Mouse (Mus musculus) neutrophil, adult 65 days (primary cell): ENCODE results near the gene Sac3d1. TPM values are rescaled to one million over a fixed set of nuclear protein-coding genes. Genes with fewer than 3 reads are reported as not detected.

Experiments used
- total RNA-seq: library from RNA; stranded (reverse); gene quantifications from 2 replicates; pipeline ENCODE4 v1.2.4, GENCODE M21; 2023

Sac3d1 gene
- 3.4 and 3.6 TPM in 2 replicates for total RNA-seq

GRCm38 (mm10) chr19:6117986-6118676, at the start of gene Sac3d1:
Gene Sac3d1, minus strand, starts transcription at chr19:6118650.

GRCm38 (mm10) chr19:6141394-6141749, 22.9 kb upstream of the Sac3d1 start, which contains the start of gene Arl2:
Gene Arl2, minus strand, starts transcription at chr19:6141548.

GRCm38 (mm10) chr19:6140678-6141393, 22.4 kb upstream of the Sac3d1 start, which contains the start of gene Batf2:
Gene Batf2, plus strand, starts transcription at chr19:6140983.

DNA sequence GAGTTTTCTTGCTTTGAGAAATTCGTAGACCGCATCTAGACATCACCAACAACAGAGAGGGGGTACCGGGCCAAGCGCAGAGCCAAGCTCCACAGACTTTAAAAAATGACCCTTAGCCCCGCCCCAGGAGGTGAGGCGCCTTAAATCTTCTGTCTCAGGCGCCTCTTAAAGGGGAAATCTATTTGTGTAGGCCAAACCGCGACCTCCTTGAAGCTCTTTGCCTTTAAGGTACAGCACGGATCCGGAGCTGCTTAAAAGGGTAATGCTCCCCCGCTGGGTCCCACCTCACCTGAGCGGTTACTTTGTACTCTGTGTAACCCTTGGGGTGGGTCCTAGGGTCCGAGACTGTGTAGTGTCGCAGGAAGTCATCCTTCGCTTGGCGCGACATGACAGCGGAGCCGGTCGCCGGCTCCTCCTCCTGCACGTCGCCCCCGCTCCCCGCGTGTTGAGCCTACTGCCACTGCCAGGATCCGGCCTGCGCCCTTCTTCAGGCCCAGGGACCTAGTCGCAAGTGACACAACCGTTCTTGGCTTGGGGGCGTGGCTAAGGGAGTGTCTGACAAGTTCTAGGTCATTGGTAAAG, 9.4 kb upstream of the Sac3d1 start, which contains the start of gene Snx15:
TSS of gene Snx15 (minus strand) at position 545 of the 582 bp plus-strand sequence.

GRCm38 (mm10) chr19:6105586-6105985, 12.9 kb downstream of the Sac3d1 start, which contains the start of gene Naaladl1:
Gene Naaladl1, plus strand, starts transcription at chr19:6105782.

GRCm38 (mm10) chr19:6094119-6094518, 24.3 kb downstream of the Sac3d1 start, which contains the start of gene AC131692.1:
Gene AC131692.1, plus strand, starts transcription at chr19:6094419.

DNA sequence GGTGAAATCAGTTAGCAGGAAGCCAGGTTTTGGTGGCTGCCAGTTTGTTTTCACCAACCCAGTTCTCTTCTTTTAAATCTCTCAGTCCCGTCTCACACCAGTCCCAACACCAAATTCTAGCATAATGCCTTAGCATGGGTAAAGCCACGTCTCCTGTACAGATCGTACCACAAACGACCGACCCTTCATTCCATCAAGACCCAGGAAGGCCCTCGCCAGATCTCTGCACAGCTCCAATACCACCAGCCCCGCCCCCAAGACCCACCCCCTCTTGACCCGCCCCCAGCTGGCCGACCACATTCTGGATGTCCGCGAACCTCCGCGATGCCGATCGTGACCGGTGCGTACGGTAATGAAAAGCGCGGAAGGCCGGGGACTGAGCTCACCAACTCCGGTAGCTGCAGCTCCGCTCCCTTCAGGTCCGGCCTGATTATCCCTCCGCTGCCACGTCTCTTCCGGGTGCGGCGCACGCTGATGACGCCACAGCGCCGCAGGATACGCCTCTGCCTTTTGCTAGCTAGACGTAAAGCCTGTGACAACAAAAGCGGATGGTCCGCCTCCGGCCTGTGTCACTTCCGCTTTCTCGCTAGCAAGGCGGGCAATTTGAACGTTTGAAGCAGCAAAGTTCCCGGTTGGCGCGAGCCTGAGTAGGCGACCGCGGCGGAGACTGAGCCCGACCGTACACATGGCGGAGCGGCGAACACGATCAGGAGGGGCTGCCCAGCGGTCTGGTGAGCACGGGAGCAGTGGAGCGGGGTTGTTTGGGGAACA, 33.8 kb downstream of the Sac3d1 start, which contains the start of the genes Zfpl1 and Cdca5:
TSS of gene Zfpl1 (minus strand) at position 479 of the 771 bp plus-strand sequence.
TSS of gene Cdca5 (plus strand) at position 506 of the 771 bp plus-strand sequence.

DNA sequence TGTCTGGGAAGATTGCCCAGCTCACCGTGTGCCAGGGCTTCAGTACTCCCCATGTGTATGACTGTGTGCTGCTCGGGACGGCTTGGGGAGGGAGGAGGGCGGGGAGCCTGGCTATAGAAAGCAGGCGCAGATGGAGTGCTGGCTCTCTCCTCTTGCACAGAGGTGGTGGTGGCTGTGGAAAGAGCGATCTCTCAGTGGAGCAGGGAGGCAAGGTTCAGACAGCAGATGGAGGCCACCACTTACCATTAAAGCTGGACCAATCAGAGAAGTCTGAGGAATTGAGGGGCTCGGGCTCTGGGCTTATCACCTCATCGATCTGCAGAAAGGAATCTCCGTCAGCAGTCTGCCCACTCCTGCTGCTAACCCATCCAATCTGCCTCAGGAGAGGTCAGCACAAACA, 36.3 kb downstream of the Sac3d1 start, which contains the start of gene Gm28374:
TSS of gene Gm28374 (minus strand) at position 101 of the 400 bp plus-strand sequence.

GRCm38 (mm10) chr19:6079983-6080480, 38.4 kb downstream of the Sac3d1 start, which contains the start of gene Tmem262:
Gene Tmem262, plus strand, starts transcription at chr19:6080033.

DNA sequence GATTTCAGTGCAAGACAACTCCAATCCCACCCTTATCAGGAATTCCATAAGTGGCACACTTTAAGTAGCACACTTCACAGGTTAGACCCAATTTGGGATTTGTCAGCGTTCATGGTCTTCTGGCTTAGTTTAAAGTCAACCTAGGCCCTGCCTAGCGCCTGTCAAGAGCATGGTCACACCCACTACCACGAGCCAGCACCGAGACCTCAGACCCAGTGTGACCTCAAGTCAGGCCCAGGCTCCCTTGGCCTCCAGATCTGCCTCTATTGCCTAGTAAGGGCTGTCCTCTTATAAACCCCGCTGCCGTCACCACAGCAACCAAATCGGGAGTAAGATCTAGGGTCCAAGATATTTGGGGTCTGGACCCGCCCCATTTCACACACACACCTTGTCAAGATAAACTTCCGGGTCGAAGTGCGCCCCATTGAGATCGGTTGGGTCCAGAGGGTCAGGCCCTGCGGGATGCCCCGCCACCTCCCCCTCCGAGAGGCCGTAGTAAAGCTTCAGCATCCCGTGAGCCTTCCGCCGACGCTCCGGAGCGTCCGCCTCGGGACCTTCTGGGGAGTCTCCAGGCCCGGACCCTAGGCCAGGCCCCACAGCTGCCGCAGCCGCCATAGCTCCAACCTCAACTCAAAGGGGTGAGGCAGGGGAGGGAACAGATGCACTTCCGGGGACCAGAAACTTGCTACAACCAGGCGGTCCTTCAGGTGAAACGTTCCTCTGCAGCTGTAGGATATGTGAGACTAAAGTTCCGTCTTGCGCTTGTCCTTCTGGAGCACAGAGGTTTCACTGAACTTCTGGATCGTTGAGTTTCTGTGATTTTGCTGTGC, 41.7 kb downstream of the Sac3d1 start, which contains the start of gene Vps51:
TSS of gene Vps51 (minus strand) at position 668 of the 830 bp plus-strand sequence.

GRCm38 (mm10) chr19:6067724-6068415, 50.6 kb downstream of the Sac3d1 start, which contains the start of gene Tm7sf2:
Gene Tm7sf2, minus strand, starts transcription at chr19:6068373.

Other genes starting within 250 kb of the Sac3d1 start
- 53.4 and 72.9 TPM in 2 replicates for gene Frmd8, start 243.4 kb downstream of the Sac3d1 start, total RNA-seq
- gene Slc25a45, start 240.8 kb downstream of the Sac3d1 start, total RNA-seq, result 45.7 and 49.6 TPM in 2 replicates
- gene Tigd3, start 224.5 kb downstream of the Sac3d1 start, total RNA-seq, result 1.3 and 3.5 TPM in 2 replicates
- gene Dpf2, start 205.6 kb downstream of the Sac3d1 start, total RNA-seq, result 99.1 and 105 TPM in 2 replicates
- gene Cdc42ep2, start 193.8 kb downstream of the Sac3d1 start, total RNA-seq, result 8.3 and 10.1 TPM in 2 replicates
- 24.1 and 28.7 TPM in 2 replicates for gene Pola2, start 154.4 kb downstream of the Sac3d1 start, total RNA-seq
- gene Slc22a20, start 132.5 kb downstream of the Sac3d1 start, total RNA-seq, result 2.7 and 3.2 TPM in 2 replicates
- 255 and 284 TPM in 2 replicates for gene Capn1, start 102.8 kb downstream of the Sac3d1 start, total RNA-seq
- gene Syvn1, start 72.1 kb downstream of the Sac3d1 start, total RNA-seq, result 59.6 and 66.3 TPM in 2 replicates
- 12.9 and 14.9 TPM in 2 replicates for gene Mrpl49, start 60.9 kb downstream of the Sac3d1 start, total RNA-seq
- 1,270 and 1,374 TPM in 2 replicates for gene Fau, start 60.8 kb downstream of the Sac3d1 start, total RNA-seq
- gene Znhit2, start 57.5 kb downstream of the Sac3d1 start, total RNA-seq, result 7.4 and 16.4 TPM in 2 replicates
- gene Tm7sf2, start 50.3 kb downstream of the Sac3d1 start, total RNA-seq, result 5.3 and 7.3 TPM in 2 replicates
- gene Vps51, start 41.4 kb downstream of the Sac3d1 start, total RNA-seq, result 64.1 and 87.5 TPM in 2 replicates
- gene Tmem262, start 38.6 kb downstream of the Sac3d1 start, total RNA-seq, result not detected in 2 replicates
- not detected in 2 replicates for gene Gm28374, start 36.4 kb downstream of the Sac3d1 start, total RNA-seq
- gene Zfpl1, start 33.7 kb downstream of the Sac3d1 start, total RNA-seq, result 43.5 and 45.7 TPM in 2 replicates
- 31.1 and 36.1 TPM in 2 replicates for gene Cdca5, start 33.7 kb downstream of the Sac3d1 start, total RNA-seq
- 1.8 and 2.3 TPM in 2 replicates for gene AC131692.1, start 24.2 kb downstream of the Sac3d1 start, total RNA-seq
- gene Naaladl1, start 12.9 kb downstream of the Sac3d1 start, total RNA-seq, result 0.25 and 0.66 TPM in 2 replicates
- 14.9 and 15.0 TPM in 2 replicates for gene Snx15, start 9.7 kb upstream of the Sac3d1 start, total RNA-seq
- not detected in 2 replicates for gene Batf2, start 22.3 kb upstream of the Sac3d1 start, total RNA-seq
- 7.5 and 9.2 TPM in 2 replicates for gene Arl2, start 22.9 kb upstream of the Sac3d1 start, total RNA-seq
- not detected in 2 replicates for gene Majin, start 65.7 kb upstream of the Sac3d1 start, total RNA-seq
- gene Gpha2, start 107.7 kb upstream of the Sac3d1 start, total RNA-seq, result not detected in 2 replicates
- gene Ppp2r5b, start 117.2 kb upstream of the Sac3d1 start, total RNA-seq, result 10.7 and 12.1 TPM in 2 replicates
- 358 and 488 TPM in 2 replicates for gene Atg2a, start 123.0 kb upstream of the Sac3d1 start, total RNA-seq
- gene Ehd1, start 158.1 kb upstream of the Sac3d1 start, total RNA-seq, result 324 and 384 TPM in 2 replicates
- gene Cdc42bpg, start 187.8 kb upstream of the Sac3d1 start, total RNA-seq, result 13.6 and 16.9 TPM in 2 replicates
- gene Men1, start 216.3 kb upstream of the Sac3d1 start, total RNA-seq, result 15.3 and 16.6 TPM in 2 replicates
- 420 and 482 TPM in 2 replicates for gene Map4k2, start 222.5 kb upstream of the Sac3d1 start, total RNA-seq
- gene Sf1, start 245.0 kb upstream of the Sac3d1 start, total RNA-seq, result 533 and 628 TPM in 2 replicates